Mouse (Mus musculus) myocyte (in vitro differentiated cells): ENCODE data around the gene Abca1. TPM values are rescaled to one million over a fixed set of nuclear protein-coding genes. Genes with fewer than 3 reads are reported as not detected.

ENCODE experiments used
- H3K27me3 ChIP-seq: one replicate; pipeline ENCODE4 v1.6.1; 2011; ENCODE audit not compliant: control insufficient read depth, insufficient read depth, insufficient read length
- H3K36me3 ChIP-seq: one replicate; pipeline ENCODE4 v1.6.1; 2011; ENCODE audit not compliant: control insufficient read depth, insufficient read depth
- H3K4me2 ChIP-seq: one replicate; pipeline ENCODE4 v1.6.1; 2011; ENCODE audit warnings: low read depth, control low read depth
- H3K4me3 ChIP-seq: one replicate; pipeline ENCODE4 v1.5.1; 2011; ENCODE audit warnings: mild to moderate bottlenecking, control low read depth, moderate library complexity
- H3K79me2 ChIP-seq: one replicate; pipeline ENCODE4 v1.6.1; 2011; ENCODE audit not compliant: control insufficient read depth, insufficient read depth
- H3ac ChIP-seq: one replicate; pipeline ENCODE4 v1.6.1; 2011; ENCODE audit not compliant: control insufficient read depth, insufficient read length
- CEBPB ChIP-seq: IDR thresholded peaks from 2 replicates; pipeline ENCODE4 v1.6.1; 2011; ENCODE audit warnings: mild to moderate bottlenecking, moderate library complexity; ENCODE audit not compliant: poor library complexity, insufficient read depth, severe bottlenecking
- E2F4 ChIP-seq: IDR thresholded peaks from one replicate; pipeline ENCODE4 v1.6.1; 2011; ENCODE audit warnings: mild to moderate bottlenecking, control low read depth, moderate library complexity; ENCODE audit not compliant: insufficient read depth
- MAX ChIP-seq: IDR thresholded peaks from one replicate; pipeline ENCODE4 v1.6.1; 2011; ENCODE audit warnings: low read depth, mild to moderate bottlenecking, control low read depth
- MYOD1 ChIP-seq, 3 experiments: IDR thresholded peaks; one replicate each; pipeline ENCODE4 v1.6.1; 2011; ENCODE audit warnings: control low read depth in 2 of 3, low read depth in 2 of 3, mild to moderate bottlenecking in 2 of 3, moderate library complexity in 1 of 3; ENCODE audit not compliant: insufficient read length in 2 of 3, control insufficient read depth in 1 of 3
- MYOG ChIP-seq, 3 experiments: IDR thresholded peaks; one replicate each; pipeline ENCODE4 v1.6.1; 2011; ENCODE audit warnings: control low read depth in 2 of 3, low read depth in 2 of 3, mild to moderate bottlenecking in 2 of 3; ENCODE audit not compliant: insufficient read length in 2 of 3, control insufficient read depth in 1 of 3, insufficient read depth in 1 of 3
- POLR2AphosphoS2 ChIP-seq: IDR thresholded peaks from one replicate; pipeline ENCODE4 v1.6.1; 2011; ENCODE audit warnings: low read depth, control low read depth; ENCODE audit not compliant: insufficient read length
- SRF ChIP-seq: IDR thresholded peaks from one replicate; pipeline ENCODE4 v1.6.1; 2011; ENCODE audit warnings: low read depth; ENCODE audit not compliant: control insufficient read depth, insufficient read length
- TCF3 ChIP-seq: IDR thresholded peaks from one replicate; pipeline ENCODE4 v1.6.1; 2011; ENCODE audit warnings: low read depth, control low read depth; ENCODE audit not compliant: insufficient read length
- polyA plus RNA-seq: library from polyadenylated mRNA; unstranded; fragments of >200 nt; fragmentation: generic; extraction: Trizol; gene quantifications from one replicate; pipeline ENCODE4 v1.2.1, GENCODE M21; 2012; ENCODE audit warnings: missing spikeins

Gene Abca1
- polyA plus RNA-seq, 1 experiment, result 0.68 TPM

DNA sequence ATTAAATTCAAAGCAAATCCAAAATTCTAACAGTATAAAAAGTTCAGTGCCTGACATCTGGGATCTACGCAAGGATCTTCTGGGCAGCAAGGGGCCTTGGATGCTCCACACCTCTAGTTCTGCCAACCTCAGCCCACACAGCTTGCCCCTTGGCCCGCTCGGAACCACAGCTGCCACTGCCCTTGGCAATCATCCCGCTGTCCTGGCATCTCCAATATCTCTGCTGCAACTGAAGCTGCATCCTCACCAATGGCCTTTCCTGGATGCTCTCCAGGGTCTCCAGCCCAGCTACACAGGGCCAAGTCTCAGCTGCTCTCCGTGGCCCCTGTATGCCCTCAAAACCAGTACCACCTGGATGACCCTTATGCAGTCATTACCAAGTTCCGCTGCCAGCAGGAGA lies 160.2 kb downstream of the Abca1 start:
- Histone ChIP-seq H3K79me2 (no peaks in the 10 kb centered on the region), H3K4me2 (no peak overlapping the region), H3K36me3 (no peaks in the 10 kb centered on the region), H3K27me3 (no peaks in the 10 kb centered on the region), H3ac (no peak overlapping the region), H3K4me3 (no peak overlapping the region)
- no peak for TF ChIP-seq CEBPB
- TF ChIP-seq E2F4, result no peak
- TF ChIP-seq MYOG (IDR thresholded peaks at IDR 0.05; ENCODE audit: control insufficient read depth in 1 of 3, insufficient read depth in 1 of 3, insufficient read length in 2 of 3, low read depth in 2 of 3), result peak in 2 of 3 experiments; percentile 31 to 50
- TF ChIP-seq POLR2AphosphoS2, result no peak
- TF ChIP-seq MYOD1 (IDR thresholded peaks at IDR 0.05; ENCODE audit: control insufficient read depth in 1 of 3, insufficient read length in 2 of 3, low read depth in 2 of 3), result peak in 2 of 3 experiments; percentile 66 to 69

DNA sequence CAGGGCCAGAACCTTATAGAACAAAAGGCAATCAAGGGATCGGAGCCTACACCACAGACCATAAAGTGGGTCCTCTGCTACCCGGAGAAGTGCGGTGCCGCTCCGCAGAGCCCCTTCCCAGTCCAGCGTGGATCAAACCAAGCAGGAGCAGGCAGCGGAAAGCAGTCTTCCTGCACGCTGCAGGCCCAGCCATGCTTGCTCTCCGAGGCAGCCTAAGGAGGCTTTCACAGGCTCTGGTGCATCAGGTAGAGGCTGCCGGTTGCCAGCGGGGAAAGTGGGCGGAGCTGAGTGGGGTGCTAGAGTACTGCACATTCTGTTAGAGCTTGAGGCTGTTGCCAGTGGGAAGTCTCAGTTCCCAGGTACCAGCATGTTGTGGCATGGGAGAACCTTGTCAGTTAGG lies 170.4 kb downstream of the Abca1 start, which contains the start of gene Nipsnap3a:
TSS of gene Nipsnap3a (plus strand) at position 25 of the 400 bp plus-strand sequence.
- H3K4me3 ChIP-seq, result no peak within 1 kb of the TSS
- H3K4me2 ChIP-seq, result no peak within 1 kb of the TSS
- no peak within 1 kb of the TSS for H3ac ChIP-seq
- no peaks in the 10 kb centered on the region for H3K79me2 ChIP-seq
- TF ChIP-seq MAX (no peak), TCF3 (no peak), POLR2AphosphoS2 (no peak), SRF (no peak), E2F4 (no peak), MYOG (IDR thresholded peaks at IDR 0.05; ENCODE audit: control insufficient read depth in 1 of 3, insufficient read depth in 1 of 3, insufficient read length in 2 of 3, low read depth in 2 of 3) (no peak)
- H3K27me3 ChIP-seq, result no peaks in the 10 kb centered on the region
- H3K36me3 ChIP-seq, result no peaks in the 10 kb centered on the region

DNA sequence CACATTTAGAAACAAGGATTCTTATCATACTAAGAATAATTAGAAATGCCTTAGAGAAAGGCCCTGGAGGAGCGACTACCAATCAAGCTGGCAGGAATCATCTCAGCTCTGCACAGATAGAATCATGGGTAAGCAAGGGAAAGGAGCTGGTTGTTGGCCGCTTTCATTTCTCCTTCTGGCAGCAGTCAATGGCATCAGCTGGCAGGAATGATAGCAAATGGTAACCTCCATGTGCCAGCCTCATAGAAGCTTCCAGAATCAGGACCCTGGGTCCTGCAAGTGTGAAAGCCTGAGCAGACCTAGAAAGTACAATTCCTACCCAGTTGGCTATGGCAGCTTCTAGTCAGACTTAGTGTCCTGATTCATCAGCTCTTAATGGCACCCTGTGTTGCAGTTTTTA lies 173.4 kb downstream of the Abca1 start:
- Histone ChIP-seq H3K4me3 (no peak overlapping the region), H3K36me3 (no peaks in the 10 kb centered on the region), H3K27me3 (no peaks in the 10 kb centered on the region), H3K4me2 (no peak overlapping the region), H3K79me2 (no peaks in the 10 kb centered on the region), H3ac (no peak overlapping the region)
- TF ChIP-seq MAX, result no peak
- no peak for TF ChIP-seq MYOD1 (IDR thresholded peaks at IDR 0.05; ENCODE audit: control insufficient read depth in 1 of 3, insufficient read length in 2 of 3, low read depth in 2 of 3)
- no peak for TF ChIP-seq POLR2AphosphoS2

DNA sequence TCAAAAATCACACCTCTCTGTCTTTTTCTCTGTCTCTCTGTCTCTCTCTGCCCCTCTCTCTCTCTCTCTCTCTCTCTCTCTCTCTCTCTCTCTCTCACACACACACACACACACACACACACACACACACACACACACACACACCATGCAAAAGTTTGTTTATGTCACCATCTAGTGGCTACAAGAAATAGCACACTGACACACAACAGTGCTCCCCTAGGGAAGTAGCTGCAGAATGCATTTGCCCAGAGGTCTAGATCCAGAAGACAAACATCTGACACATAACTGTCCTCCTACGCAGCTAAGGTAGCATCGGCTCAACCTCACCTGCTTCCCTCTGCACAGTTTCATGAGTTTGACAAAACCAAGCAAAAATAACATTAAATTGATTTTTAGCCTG lies 174.5 kb downstream of the Abca1 start:
- H3K27me3 ChIP-seq, result no peaks in the 10 kb centered on the region
- no peaks in the 10 kb centered on the region for H3K36me3 ChIP-seq
- no peaks in the 10 kb centered on the region for H3K79me2 ChIP-seq
- no peak for TF ChIP-seq TCF3
- no peak for TF ChIP-seq POLR2AphosphoS2
- no peak for TF ChIP-seq MYOD1 (IDR thresholded peaks at IDR 0.05; ENCODE audit: control insufficient read depth in 1 of 3, insufficient read length in 2 of 3, low read depth in 2 of 3)
- no peak for TF ChIP-seq MAX
- no peak for TF ChIP-seq CEBPB
- no peak overlapping the region for H3ac ChIP-seq
- no peak overlapping the region for H3K4me2 ChIP-seq
- H3K4me3 ChIP-seq, result no peak overlapping the region

Other genes starting within 250 kb of the Abca1 start
- not detected for gene Olfr272, start 240.7 kb downstream of the Abca1 start, polyA plus RNA-seq
- gene Olfr270, start 195.3 kb downstream of the Abca1 start, polyA plus RNA-seq, result not detected
- gene Nipsnap3a, start 170.6 kb downstream of the Abca1 start, polyA plus RNA-seq, result not detected
- gene Nipsnap3b, start 148.0 kb downstream of the Abca1 start, polyA plus RNA-seq, result 15.9 TPM